Mouse (Mus musculus) heart, postnatal 25 days (tissue): Measurements from ENCODE around the gene Engase. TPM values are rescaled to one million over a fixed set of nuclear protein-coding genes. Genes with fewer than 3 reads are reported as not detected.
A peak's percentile ranks its signal among the peaks of the same experiment; 100 is the strongest.

Experiments
- DNase-seq: peaks from one replicate; pipeline ENCODE4 v3.0.0; 2022; ENCODE audit warnings: low spot score
- intact Hi-C: fragments of 180-260 bp; cut with DNase I; formaldehyde crosslinking; loops from one replicate; pipeline ENCODE4 v1.15.1; 2025
- total RNA-seq, 2 experiments: library from RNA; stranded (reverse); gene quantifications; 2 replicates each; pipeline ENCODE4 v1.2.3; 2021

Engase gene
- total RNA-seq, 2 experiments from 2014 or later = 5.7 to 6.3 TPM

DNA sequence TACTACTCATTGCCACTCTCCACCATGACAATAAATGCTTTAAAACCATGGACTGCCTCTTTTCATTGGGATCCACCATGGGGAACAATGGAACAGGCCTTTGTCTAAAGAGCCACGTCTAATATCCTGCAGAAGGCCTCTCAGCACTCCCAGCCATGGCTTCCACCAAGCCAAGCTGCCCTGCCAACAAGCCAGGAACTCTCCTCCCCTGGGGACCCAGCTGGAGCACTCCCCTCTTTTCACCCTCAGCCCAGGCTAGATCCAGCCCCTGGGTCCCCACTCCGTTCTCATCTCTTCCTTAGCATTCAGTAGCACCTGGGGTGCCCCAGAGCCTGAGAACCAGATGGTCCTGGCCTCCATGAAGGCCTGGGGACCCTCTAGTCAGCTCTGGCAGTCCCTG, 23.7 kb upstream of the Engase start:
- no peak for DNase-seq
- intact Hi-C loops = no loop called here

DNA sequence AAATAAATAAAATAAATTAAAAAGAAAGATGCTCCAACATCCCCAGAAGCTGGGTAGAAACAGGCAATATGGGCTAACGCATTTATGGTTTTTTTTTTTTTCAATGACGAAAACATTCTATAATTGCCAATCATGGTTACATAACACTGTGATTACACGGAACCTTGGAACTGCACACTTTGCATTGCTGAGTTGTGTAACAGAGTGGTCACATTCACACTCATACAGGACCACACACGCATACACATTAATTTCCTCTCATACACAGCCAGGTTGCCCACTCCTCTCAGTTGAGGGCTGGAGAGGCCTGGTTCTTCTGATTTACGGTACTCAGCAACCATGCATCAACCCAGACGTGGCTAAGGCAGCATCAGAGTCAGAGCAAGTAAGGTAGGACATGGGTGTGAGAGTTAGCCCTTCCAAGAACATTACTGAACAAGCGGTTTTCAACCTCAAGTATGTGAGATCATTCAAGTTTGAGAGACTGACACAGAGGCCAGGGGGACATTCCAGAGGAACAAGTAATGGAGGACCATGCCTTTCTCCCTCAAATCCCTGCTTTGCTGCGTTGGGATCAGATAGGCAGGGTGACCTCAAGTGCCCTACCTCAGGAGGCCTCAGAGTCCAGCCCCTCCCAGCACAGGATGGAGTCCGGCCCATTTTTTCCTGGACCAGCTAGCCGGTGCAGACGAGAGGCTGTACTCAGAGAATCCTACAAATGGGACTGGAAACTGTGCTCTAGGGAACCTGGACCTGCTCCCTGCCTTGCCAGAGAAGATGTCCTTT, 22.6 kb upstream of the Engase start:
- intact Hi-C loops = no loop called here
- peak; percentile 71 for DNase-seq

DNA sequence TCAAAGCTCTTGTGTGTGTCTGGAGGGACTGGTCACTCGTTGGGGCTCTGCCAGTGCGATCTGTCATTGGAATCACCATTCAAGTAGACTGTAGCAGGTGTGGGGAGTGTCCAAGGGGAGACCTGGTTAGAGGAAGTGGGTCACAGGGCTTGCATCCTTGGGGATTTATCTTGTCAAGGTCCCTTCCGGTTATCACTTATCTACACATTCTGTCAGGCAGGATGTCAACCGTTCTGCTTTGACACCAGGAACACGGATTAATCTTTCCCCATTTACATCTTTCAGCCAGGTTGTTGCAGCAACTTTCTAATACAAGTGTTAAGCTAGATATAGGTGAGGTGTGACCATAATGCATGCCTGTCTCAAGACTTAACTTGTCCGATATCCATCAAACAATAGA, 20.8 kb upstream of the Engase start:
- intact Hi-C loops = no loop called here
- DNase-seq = no peak

DNA sequence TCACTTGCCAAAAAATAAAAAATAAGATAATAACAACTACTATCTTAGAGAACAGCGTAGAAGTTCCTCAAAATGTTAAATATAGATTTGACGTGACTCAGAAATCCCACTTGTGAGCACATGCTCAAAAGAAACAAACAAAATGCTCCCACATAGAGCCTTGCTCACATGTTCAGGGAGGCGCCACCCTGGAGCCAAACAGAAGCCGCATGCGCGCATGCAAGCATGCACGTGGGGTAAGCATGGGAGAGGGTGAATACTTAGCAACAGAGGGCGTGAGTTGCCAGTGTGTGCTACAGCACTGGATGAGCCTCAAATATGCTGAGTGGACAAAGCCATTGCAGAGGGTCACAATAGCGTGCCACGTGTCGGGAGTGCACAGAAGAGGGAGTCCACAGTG, 19.7 kb upstream of the Engase start:
- intact Hi-C loops = no loop called here
- peak; percentile 62 for DNase-seq

DNA sequence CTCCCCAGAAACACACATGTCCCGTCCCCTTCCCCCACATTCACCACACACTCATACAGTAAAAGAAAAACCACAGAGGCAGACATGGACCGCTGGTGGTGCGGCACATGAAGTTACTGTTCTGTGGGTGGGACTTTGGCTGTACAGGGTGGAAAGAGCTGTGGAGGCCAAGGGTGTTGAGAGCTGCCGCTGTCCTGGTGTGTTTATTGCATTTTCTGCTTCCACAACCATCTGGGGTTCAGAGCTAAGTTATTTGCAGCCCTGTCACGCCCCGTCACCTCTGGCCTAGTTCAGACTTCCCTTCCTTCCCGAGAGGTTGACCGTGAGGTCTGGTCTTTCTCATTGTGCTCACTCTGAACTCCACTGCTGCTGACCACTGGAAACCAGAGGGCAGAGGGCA, 17.6 kb upstream of the Engase start:
- intact Hi-C loops = no loop called here

DNA sequence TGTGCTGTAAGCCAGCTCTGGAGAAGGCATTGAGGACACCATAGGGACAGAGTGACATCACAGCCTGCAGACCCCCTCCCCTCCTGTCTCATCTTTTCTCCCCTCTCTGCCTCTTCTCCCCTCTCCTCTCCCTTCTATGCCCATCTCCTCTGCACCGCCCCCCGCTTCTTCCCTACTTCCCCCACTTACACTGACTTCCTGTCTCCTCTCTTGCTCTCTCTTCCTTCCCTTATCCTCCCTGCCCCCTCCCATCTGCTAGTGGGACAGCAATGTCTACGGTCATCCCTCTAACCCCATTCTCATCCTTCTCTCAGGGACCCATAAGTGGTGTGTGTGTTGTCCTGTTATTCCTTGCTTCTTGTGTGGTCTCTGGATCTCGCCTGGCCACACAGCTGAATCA, 17.1 kb upstream of the Engase start:
- DNase-seq = no peak
- intact Hi-C loops = no loop called here

More for the DNA sequence above, 17.6 kb upstream of the Engase start:
- DNase-seq = peak; percentile 65

DNA sequence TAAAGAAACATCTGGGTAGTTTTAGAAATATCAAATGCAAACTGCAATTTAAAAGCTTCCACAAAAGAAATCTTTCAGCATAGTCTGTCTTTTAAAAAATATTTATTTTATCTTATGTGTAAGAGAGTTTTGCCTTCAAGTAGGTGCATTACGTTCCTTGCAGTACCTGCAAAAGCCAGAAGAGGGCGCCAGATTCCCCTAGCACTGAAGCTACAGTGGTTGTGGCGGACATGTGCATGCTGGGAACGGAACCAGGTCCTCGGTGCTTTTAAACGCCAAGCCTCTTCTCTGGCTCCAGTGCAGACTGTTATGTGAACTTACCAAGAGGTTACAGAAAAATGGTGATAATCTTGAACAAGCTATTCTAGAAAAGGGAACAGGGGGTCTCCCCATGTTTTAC, 16.3 kb upstream of the Engase start:
- intact Hi-C loops = no loop called here
- no peak for DNase-seq

DNA sequence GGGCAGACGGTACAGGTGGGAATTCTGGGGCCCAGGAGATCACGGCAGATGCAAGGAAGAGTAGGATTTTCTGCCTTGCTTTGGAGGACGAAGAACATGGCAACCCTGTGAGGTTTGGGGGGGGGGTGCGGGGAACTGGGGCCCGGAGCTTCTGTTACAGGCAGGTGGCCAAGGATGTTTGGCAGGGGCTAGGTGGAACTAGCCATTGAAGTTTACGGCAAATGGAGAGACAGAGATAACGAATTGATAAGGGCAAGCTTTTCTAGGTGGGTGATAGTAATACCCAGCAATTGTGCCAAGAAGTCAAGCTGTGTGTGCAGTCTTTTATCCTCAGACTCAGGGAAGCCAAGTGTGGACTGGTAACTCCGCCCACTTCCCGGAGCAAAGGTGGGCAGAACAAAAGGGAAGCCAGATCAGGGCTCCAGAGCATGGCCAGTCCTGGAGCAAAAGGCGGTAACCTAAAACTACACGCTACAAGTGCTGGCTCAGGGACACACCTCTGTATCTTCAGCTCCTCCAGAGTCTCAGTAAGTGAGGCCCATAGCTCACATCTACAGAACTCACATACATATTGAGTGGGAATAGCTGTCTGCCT, 9.1 kb upstream of the Engase start:
- intact Hi-C loops = no loop called here
- DNase-seq = no peak

DNA sequence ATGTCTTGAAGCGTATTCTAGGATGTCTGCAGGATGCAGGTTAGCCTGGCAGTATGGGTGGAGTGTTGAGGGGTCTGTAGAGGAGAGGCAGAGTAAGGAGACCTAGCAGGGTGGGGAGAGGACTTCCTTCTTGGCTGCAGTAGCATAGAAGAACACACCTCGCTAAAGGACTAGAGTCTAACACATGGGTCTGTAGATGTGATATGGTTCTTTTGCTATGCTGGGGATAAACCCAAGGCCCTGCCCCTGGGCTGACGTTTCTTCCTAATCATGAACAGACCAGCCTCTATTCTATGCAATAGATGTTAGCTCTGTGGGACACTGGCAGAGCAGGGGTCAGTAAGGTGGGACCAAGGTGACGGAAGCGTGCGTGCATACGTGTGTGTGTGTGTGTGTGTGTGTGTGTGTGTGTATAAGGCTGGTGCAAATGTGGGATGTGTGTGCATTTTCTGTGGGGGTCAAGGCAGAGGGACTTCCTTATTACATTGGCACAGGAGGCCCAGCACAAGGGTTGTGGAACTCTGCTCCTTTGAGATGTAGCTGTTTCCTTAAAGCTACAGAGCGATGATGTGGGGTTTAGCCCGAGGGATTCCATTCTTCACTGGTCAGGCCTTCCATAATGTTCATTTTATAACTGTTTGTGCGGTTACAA, 7.0 kb upstream of the Engase start:
- intact Hi-C loops = no loop called here
- DNase-seq = no peak

DNA sequence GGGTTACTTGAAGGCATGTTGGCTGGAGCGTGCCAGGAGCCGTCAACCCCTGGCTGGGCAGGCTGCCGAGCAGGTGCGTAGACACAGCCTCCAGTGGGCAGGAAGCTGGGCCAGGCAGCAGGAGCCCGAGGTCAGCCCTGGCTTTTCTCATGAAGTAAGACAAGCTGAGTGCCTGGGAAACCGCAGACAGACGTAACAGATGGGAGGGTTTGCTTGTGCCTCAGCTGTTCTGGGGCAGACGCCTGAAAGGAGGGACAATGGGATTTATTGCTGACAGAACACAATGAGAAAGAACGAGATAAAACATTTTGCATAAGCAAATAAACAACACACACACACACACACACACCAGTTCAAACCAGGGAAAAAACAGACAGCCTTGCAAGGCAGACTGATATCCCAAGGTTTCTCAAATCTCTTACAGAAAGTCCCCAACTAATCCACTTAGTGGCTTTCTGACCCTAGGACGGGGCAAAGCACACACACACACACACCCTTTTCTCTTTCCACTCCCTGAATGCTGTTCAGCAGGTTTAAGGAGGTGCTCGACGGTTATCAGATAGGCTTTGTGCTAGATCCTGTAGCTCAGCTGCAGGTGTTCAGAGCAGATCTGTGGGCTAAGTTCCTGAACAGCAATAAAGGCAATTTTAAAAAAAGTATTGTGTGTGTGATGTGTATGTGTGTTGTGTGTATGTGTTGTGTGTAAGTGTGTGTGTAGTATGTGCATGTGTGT, 6.2 kb upstream of the Engase start:
- no peak for DNase-seq
- intact Hi-C loops = no loop called here

DNA sequence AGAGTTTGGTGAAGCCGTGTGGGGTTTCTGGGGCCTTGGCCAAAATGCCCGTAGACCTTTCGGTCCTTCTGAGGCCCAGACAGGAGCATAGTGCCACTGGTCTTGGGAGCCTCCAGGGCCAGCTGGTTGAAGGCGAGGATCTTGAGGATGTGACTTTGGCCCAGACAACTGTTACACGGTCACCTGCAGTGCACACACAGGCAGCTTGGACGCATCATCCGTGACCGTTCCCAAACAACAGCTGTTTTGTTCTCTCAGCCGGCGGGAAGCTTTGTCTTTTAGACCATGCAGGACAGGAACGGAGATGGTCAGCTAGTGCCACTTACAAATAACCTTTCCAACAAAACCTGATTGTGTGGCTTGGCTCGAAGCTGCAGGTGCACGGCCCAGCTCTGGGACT, 5.0 kb upstream of the Engase start:
- DNase-seq = no peak
- intact Hi-C loops = no loop called here

DNA sequence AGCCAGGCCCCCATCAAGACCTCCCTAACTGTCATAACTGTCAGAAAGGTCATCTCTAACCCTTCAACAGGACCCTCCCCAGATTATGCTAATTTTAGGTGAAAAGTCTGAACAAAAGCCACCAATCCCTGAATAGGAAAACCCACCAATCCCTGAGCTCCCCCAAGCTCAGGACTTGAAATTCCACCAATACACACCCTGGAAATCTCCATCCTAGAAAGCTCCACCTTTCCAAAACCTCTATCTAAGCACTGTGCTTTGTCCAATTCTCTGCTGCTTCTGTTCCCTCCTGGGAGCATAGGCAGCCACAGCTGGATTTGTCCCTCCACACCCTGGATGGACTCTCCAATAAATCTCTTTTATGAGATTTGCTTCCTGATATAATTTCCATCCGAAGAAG, 3.5 kb upstream of the Engase start:
- intact Hi-C loops = no loop called here

DNA sequence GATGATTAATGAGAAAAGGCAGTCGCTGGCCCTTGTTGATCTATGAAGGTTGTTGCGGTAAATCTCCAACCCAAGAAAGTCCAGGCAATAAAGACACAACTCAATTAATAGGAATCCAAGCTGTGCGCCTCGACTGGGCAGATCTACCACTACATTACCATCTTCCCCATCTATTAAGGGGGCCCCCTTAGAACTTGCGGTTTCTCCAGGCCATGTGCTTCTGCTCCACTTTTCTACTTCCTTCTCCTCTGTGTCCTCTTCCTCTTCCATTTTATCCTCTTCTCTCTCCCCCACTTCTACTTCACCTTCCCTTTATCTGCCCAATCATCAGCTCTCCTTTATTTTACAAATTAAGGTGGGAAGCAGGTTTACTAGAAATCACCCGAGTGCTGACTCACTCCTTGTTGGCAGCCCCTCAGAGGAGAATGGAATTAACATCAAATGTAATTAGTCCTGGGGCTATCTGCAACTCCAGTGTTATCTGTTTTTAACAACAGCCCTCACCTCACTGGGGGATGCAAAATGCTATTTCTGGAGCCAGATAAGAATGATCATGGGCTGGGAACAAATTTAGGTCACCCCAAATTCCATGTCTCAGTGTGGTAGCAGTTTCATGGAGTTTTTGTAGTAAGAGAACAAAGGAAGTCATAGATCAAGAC, 2.7 kb upstream of the Engase start:
- no peak for DNase-seq
- intact Hi-C loops = no loop called here

More for the DNA sequence above, 3.5 kb upstream of the Engase start:
- no peak for DNase-seq

DNA sequence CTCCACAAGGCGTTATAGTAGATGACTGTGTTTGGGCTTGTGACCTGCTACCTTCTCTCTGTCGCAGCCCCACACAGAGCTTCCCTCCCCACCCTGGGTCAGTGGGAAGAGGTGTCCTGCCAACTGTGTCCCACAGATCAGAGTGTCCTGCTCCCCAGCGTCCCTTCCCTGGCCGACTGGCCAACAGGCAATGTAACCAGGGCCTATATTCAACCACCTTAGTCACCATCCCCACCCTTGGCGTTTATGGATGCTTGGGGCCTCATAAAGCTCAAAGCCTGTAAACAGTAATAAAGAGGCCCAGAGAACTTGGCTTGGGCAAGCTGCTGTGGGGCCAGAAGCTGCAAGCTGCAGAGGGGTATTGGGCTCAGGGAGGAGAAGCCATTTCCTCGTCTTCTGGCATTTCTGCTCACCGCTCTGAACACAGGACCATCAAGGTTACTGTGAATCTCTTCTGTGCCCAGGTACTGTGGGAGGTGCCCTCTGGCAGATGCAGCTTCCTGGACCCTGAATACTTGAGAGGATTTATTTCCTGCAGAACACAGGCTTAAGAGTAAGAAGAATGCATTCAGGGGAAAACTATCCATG, 1.0 kb upstream of the Engase start:
- intact Hi-C loops = no loop called here

DNA sequence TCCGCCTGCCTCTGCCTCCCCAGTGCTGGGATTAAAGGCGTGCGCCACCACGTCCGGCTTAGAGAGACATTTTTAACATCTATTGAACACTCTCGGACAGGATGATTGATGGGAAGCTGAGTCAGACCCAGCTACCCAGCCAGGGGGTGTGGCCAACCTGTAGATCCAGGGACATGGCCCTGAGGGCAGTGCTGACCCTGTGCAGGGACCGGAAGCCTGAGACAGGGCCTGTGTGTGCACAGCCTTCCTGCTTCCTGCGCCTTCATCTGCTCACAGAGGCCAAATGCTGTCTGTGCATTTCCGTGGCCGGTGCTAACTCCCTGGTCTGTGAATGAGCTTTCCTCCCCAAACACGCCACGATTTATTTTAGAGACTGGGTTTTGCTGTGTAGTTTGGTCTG, 3.1 kb downstream of the Engase start:
- DNase-seq = peak; percentile 19
- intact Hi-C loops = no loop called here

More for the DNA sequence above, 1.0 kb upstream of the Engase start:
- DNase-seq = no peak

DNA sequence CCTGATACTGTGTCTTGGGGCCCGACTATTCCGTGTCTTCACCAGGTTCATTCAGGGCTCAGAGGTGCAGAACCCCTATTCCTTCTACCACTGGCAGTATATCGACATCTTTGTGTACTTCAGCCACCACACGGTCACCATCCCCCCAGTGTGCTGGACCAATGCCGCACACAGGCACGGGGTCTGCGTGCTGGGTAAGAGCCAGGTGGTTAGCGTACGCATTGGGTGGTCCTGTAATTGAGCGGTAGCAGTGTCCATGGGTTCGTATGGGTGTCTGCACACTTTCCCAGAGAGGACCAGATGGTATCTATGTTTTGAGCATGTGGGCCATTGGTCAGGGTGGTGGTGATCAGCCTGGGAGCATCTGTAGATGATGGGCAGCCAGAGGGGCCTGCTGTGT, 4.6 kb downstream of the Engase start:
- no peak for DNase-seq
- intact Hi-C loops = no loop called here

DNA sequence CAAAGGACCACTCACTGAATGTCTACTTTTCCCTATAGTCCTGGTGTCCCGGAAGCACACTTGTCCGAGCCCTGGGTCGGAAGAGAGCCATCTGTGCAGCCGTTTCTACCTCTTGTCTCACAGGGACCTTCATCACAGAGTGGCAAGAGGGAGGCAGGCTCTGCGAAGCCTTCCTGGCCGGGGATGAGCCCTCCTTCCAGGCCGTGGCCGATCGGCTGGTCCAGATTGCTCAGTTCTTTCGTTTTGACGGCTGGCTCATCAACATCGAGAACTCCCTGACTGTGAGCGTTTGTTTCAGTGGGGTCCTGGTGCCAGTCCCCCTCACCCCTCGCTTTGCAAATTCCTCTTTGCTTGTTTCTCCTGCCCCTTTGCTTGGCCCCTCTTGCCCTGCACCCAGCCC, 5.1 kb downstream of the Engase start:
- no peak for DNase-seq
- intact Hi-C loops = no loop called here

DNA sequence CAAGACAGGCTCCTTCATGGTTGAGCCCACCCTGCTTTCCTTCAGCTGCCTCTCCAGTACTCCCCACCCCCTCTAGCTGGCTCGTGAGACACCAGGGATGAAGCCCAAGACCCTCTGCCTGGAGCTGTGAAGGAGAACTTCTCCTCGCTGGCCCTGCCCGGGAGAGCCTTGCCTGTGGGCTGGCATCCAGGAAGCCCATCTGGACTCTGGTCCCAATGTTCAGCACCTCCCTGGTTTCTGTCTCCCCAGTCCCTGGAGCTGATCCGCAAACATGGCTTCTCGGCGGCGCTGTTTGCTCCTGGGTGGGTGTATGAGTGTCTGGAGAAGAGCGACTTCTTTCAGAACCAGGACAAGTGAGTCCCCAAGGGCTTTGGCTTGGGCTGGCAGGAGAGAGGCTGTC, 7.5 kb downstream of the Engase start:
- intact Hi-C loops = no loop called here
- DNase-seq = no peak

DNA sequence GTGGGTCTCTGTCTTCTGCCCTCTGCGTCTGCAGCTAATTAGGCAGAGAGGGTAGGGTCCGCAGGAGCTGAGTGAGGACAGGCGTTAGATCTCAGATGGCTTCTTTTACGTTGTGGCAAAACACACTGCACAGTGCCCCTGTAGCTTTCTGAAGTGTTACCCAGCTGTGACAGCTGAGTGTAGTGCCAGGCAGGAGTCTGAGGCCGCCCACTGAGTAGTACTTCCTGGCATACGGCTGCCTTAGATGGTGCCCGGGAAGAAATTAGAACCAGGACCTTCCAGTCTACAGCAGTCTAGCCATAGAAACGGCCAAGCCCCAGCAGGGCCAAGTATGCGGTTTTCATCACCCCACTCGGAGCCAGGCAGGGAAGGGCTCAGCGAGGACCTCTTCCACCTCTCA, 8.7 kb downstream of the Engase start:
- intact Hi-C loops = no loop called here
- DNase-seq = no peak

DNA sequence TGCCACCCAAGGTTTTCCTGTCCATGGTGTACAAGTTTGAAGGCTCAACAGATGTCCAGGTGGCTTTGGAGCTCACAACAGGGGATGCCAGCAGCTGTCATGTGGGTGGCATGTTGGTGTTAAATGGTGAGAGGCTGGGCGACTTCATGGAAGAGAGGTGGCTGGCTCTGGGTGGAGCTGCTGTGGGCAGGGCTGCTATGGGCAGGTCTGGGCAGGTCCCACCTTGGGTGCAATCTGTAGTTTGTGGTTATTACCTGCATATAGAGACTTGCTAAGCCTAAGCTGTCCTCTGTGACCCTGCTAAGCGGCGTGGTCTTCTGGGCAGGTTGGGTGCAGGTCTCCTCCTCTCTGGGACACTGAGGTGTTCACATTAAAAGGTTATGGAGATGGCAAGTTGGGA, 9.2 kb downstream of the Engase start:
- DNase-seq = no peak
- intact Hi-C loops = no loop called here
